Mouse (Mus musculus): ENCODE data around the gene Rapgef4.

GRCm38 (mm10) chr2:72227416-72227815, 246.4 kb downstream of the Rapgef4 start:
- TF ChIP-seq ZC3H11A (IDR thresholded peaks at IDR 0.05; ENCODE audit: borderline replicate concordance, low read depth, low read length) (no peak), CHD2 (IDR thresholded peaks at IDR 0.05; ENCODE audit: low read depth, low read length) (no peak), ZNF384 (IDR thresholded peaks at IDR 0.05; ENCODE audit: low read depth, low read length) (no peak), HCFC1 (IDR thresholded peaks at IDR 0.05; ENCODE audit: borderline replicate concordance, insufficient read depth, low read length) (no peak)

All from ES-E14 (cell line).